In genomic region chr6:97209201-97209600, GRCm38 (mm10) we compare ENCODE assay signal across 24 mouse cellular contexts. TPM values are rescaled to one million over a fixed set of nuclear protein-coding genes. Genes with fewer than 3 reads are reported as not detected.
A peak's percentile ranks its signal among the peaks of the same experiment; 100 is the strongest.
DNase-seq lines count a peak whose midpoint lies in the region; ATAC-seq and TF ChIP-seq lines count a peak whose summit lies in the region.
"Had no signal": no experiment of that assay in that cellular context is flagged by ENCODE, and none has a peak within 500 bp of the region (broad histone marks: within the 10 kb centered on the region; RNA-seq: fewer than 3 reads in every experiment).

No protein-coding gene starts in this region.

- H3K27me3 ChIP-seq in intestine, postnatal 0 days (replicated peaks; ENCODE audit: control insufficient read depth, insufficient read depth, low read length) = no peaks in the 10 kb centered on the region
- no peaks in the 10 kb centered on the region for H3K27me3 ChIP-seq in intestine, embryonic 16.5 days (replicated peaks; ENCODE audit: control insufficient read depth, insufficient read depth, low read length)
- H3K27me3 ChIP-seq in MEL (ENCODE audit: control insufficient read depth in 1 of 2, insufficient read depth in 2 of 2, low read length in 2 of 2) (no peaks in the 10 kb centered on the region), myocyte (ENCODE audit: control insufficient read depth, insufficient read depth, insufficient read length) (no peaks in the 10 kb centered on the region)
- H3K27me3 ChIP-seq: embryonic facial prominence, embryonic 12.5 days; heart, embryonic 15.5 days; hindbrain, embryonic 13.5 days; intestine, embryonic 15.5 days; liver, embryonic 13.5 days had no signal

- no peak for ATAC-seq in intestine, postnatal 0 days
- no peak for ATAC-seq in intestine, embryonic 16.5 days
- ATAC-seq: activated CD4-positive, CD25-positive, alpha-beta regulatory T cell, adult 4 months; intestine, embryonic 15.5 days had no signal

- H3K9me3 ChIP-seq in intestine, postnatal 0 days (ENCODE audit: control insufficient read depth) = no peaks in the 10 kb centered on the region
- H3K9me3 ChIP-seq in intestine, embryonic 16.5 days (ENCODE audit: control insufficient read depth, low read length) = no peaks in the 10 kb centered on the region
- no peaks in the 10 kb centered on the region for H3K9me3 ChIP-seq in MEL (replicated peaks; ENCODE audit: insufficient read depth, low read length)
- H3K9me3 ChIP-seq: embryonic facial prominence, embryonic 12.5 days; forebrain, embryonic 10.5 days; G1E; heart, embryonic 15.5 days; hindbrain, embryonic 13.5 days; intestine, embryonic 15.5 days; liver, embryonic 13.5 days; midbrain, embryonic 12.5 days had no signal

- H3K79me2 ChIP-seq in MEL (ENCODE audit: control insufficient read depth, insufficient read depth, low read length, poor library complexity) = peaks cover 33% of the 10 kb centered on the region
- peaks cover 44% of the 10 kb centered on the region for H3K79me2 ChIP-seq in myocyte (ENCODE audit: control insufficient read depth, insufficient read depth)

- no peak for TF ChIP-seq EP300 in MEL (IDR thresholded peaks at IDR 0.05; ENCODE audit: low read depth in 1 of 2, low read length in 2 of 2)

- TF ChIP-seq POLR2A in MEL (IDR thresholded peaks at IDR 0.05; ENCODE audit: control insufficient read depth in 1 of 2, insufficient read depth in 1 of 2, low read depth in 1 of 2, low read length in 2 of 2, poor library complexity in 1 of 2) = no peak
- no peak for TF ChIP-seq POLR2A in myocyte (IDR thresholded peaks at IDR 0.05; ENCODE audit: insufficient read length, low read depth)

- WGBS in intestine, postnatal 0 days = 50% methylated on average over 3 of the region's 3 CpGs
- 50% methylated on average over 3 of the region's 3 CpGs for WGBS in intestine, embryonic 16.5 days

- 0 out of 2 replicates have a peak, but pooled peaks cover 3% of the 10 kb centered on the region for H3K4me1 ChIP-seq in intestine, postnatal 0 days (replicated peaks; ENCODE audit: control insufficient read depth, insufficient read depth, low read length)
- peaks cover 7% of the 10 kb centered on the region; the same call in 1 of the 2 replicates for H3K4me1 ChIP-seq in intestine, embryonic 16.5 days (ENCODE audit: control insufficient read depth, insufficient read depth, low read length)
- H3K4me1 ChIP-seq in MEL (ENCODE audit: control insufficient read depth in 1 of 2, insufficient read depth in 2 of 2, low read length in 2 of 2) = peaks cover 22 to 25% of the 10 kb centered on the region in 2 experiments

- TF ChIP-seq CTCF in intestine, postnatal 0 days (IDR thresholded peaks at IDR 0.05; ENCODE audit: low read depth) = 0 out of 2 replicates have a peak, but pooled peaks have one; percentile 21
- TF ChIP-seq CTCF in MEL (IDR thresholded peaks at IDR 0.05 in 2 of 3, conservative IDR thresholded peaks at IDR 0.05 in 1 of 3; ENCODE audit: control insufficient read depth in 1 of 3, insufficient read depth in 1 of 3, low read depth in 2 of 3, low read length in 3 of 3, poor library complexity in 1 of 3, severe bottlenecking in 1 of 3) = peak in 2 of 3 experiments; percentile 35 to 43; a peak in 3 of 6 replicates

- no peak overlapping the region for H3K9ac ChIP-seq in intestine, postnatal 0 days (ENCODE audit: low read depth, low read length)
- no peak overlapping the region for H3K9ac ChIP-seq in intestine, embryonic 16.5 days (ENCODE audit: low read depth, low read length)
- peak overlapping the region; percentile 66 for H3K9ac ChIP-seq in MEL (ENCODE audit: control insufficient read depth, low read depth, low read length, poor library complexity, severe bottlenecking)
- H3K9ac ChIP-seq: embryonic facial prominence, embryonic 12.5 days; heart, embryonic 15.5 days; hindbrain, embryonic 13.5 days; intestine, embryonic 15.5 days; liver, embryonic 13.5 days; midbrain, embryonic 12.5 days had no signal

- TF ChIP-seq RAD21 in MEL (IDR thresholded peaks at IDR 0.05; ENCODE audit: low read depth, low read length) = peak; percentile 48

- no peak overlapping the region for H3K4me2 ChIP-seq in intestine, postnatal 0 days (replicated peaks; ENCODE audit: low read depth)
- H3K4me2 ChIP-seq in intestine, embryonic 16.5 days (ENCODE audit: low read depth, low read length) = no peak overlapping the region
- H3K4me2 ChIP-seq in myocyte (ENCODE audit: low read depth) = peak overlapping the region; percentile 76
- H3K4me2 ChIP-seq: embryonic facial prominence, embryonic 12.5 days; heart, embryonic 15.5 days; hindbrain, embryonic 13.5 days; intestine, embryonic 15.5 days; midbrain, embryonic 12.5 days had no signal

- DNase-seq in 416B (ENCODE audit: low read depth) (peak; percentile 86), MEL (ENCODE audit: low read depth, low spot score) (peak; percentile 70)
- no peak for DNase-seq in left cerebral cortex, adult 9 months (ENCODE audit: low spot score in 2 of 2)
- DNase-seq in adrenal gland, postnatal 10 days = no peak
- DNase-seq: cerebellum, postnatal 36 days; gastrocnemius, postnatal 36 days; kidney, postnatal 36 days; left cerebral cortex, postnatal 4 days; liver, embryonic 13.5 days; thymus, postnatal 36 days had no signal

- H3K4me3 ChIP-seq in intestine, postnatal 0 days (ENCODE audit: low read depth, low read length) = no peak overlapping the region
- no peak overlapping the region for H3K4me3 ChIP-seq in intestine, embryonic 16.5 days (ENCODE audit: low read length)
- no peak overlapping the region for H3K4me3 ChIP-seq in MEL (ENCODE audit: control insufficient read depth in 1 of 2, insufficient read depth in 1 of 2, low read depth in 2 of 2, low read length in 2 of 2)
- H3K4me3 ChIP-seq in myocyte = no peak overlapping the region
- H3K4me3 ChIP-seq: embryonic facial prominence, embryonic 12.5 days; forebrain, embryonic 10.5 days; heart, embryonic 15.5 days; hindbrain, embryonic 13.5 days; intestine, embryonic 15.5 days; liver, embryonic 13.5 days; midbrain, embryonic 12.5 days had no signal

- H3K27ac ChIP-seq in intestine, postnatal 0 days (ENCODE audit: low read depth, low read length) = no peak overlapping the region
- no peak overlapping the region for H3K27ac ChIP-seq in intestine, embryonic 16.5 days (ENCODE audit: low read length)
- peak overlapping the region; percentile 85 for H3K27ac ChIP-seq in MEL (ENCODE audit: control insufficient read depth, low read depth, low read length)
- H3K27ac ChIP-seq: forebrain, embryonic 10.5 days; hindbrain, embryonic 13.5 days; intestine, embryonic 15.5 days; macrophage; midbrain, embryonic 12.5 days had no signal

- no peaks in the 10 kb centered on the region for H3K36me3 ChIP-seq in intestine, postnatal 0 days (ENCODE audit: control insufficient read depth, insufficient read depth)
- no peaks in the 10 kb centered on the region for H3K36me3 ChIP-seq in intestine, embryonic 16.5 days (ENCODE audit: control insufficient read depth, insufficient read depth, low read length)
- peaks cover 0 to 40% of the 10 kb centered on the region in 2 experiments; a peak in 2 of 4 replicates for H3K36me3 ChIP-seq in MEL (ENCODE audit: control insufficient read depth in 1 of 2, insufficient read depth in 2 of 2, low read length in 2 of 2)
- peaks cover 5% of the 10 kb centered on the region for H3K36me3 ChIP-seq in myocyte (ENCODE audit: control insufficient read depth, insufficient read depth)
- H3K36me3 ChIP-seq: embryonic facial prominence, embryonic 12.5 days; forebrain, embryonic 10.5 days; heart, embryonic 15.5 days; hindbrain, embryonic 13.5 days; intestine, embryonic 15.5 days; liver, embryonic 13.5 days; midbrain, embryonic 12.5 days had no signal

- H3ac ChIP-seq in myocyte (ENCODE audit: control insufficient read depth, insufficient read length) = no peak overlapping the region

TF ChIP-seq in MEL, 35 proteins besides CTCF, POLR2A, EP300 and RAD21 (continues in another document):
- TF ChIP-seq SIN3A (IDR thresholded peaks at IDR 0.05; ENCODE audit: low read length) = peak; percentile 65; the same call in 1 of the 2 replicates

TF ChIP-seq in myocyte, 11 proteins besides CTCF, POLR2A, EP300 and RAD21:
- TF ChIP-seq USF1 (IDR thresholded peaks at IDR 0.05; ENCODE audit: low read depth) (peak; percentile 58), REST (IDR thresholded peaks at IDR 0.05; ENCODE audit: insufficient read depth, insufficient read length) (no peak)

RNA-seq across cellular contexts. Expression of gene Arl6ip5, which starts 1.3 kb away (rescaled TPM):
- polyA plus RNA-seq in intestine, postnatal 0 days (2015; fragmentation: Nextera tagmentation; extraction: Ambion mirVana) = 71.4 and 73.4 TPM in 2 replicates
- polyA plus RNA-seq in intestine, embryonic 16.5 days (2015; fragmentation: Nextera tagmentation; extraction: Ambion mirVana) = 76.4 TPM in 2 replicates
- 38.2 and 39.4 TPM in 2 replicates for total RNA-seq in MEL (2012; rRNA removed)
- polyA plus RNA-seq in MEL (2012; ENCODE audit: insufficient read depth in 1 of 2, insufficient read length in 2 of 2, low read depth in 1 of 2, low replicate concordance in 2 of 2, missing spikeins in 1 of 2) = 100 to 1,000 TPM in 1 of 2 experiments, not detected in 1; 113 TPM
- 750 TPM for polyA plus RNA-seq in myocyte (2012; fragmentation: generic; extraction: Trizol)
- total RNA-seq in adrenal gland, postnatal 10 days (2021) = 10 to 100 TPM; 79.0 to 91.6 TPM

RNA-seq across cellular contexts. Expression of gene Uba3, which starts 3.8 kb away (rescaled TPM):
- polyA plus RNA-seq in intestine, postnatal 0 days (2015; fragmentation: Nextera tagmentation; extraction: Ambion mirVana) = 28.4 and 28.5 TPM in 2 replicates
- 50.0 and 53.7 TPM in 2 replicates for polyA plus RNA-seq in intestine, embryonic 16.5 days (2015; fragmentation: Nextera tagmentation; extraction: Ambion mirVana)
- 37.1 and 43.8 TPM in 2 replicates for total RNA-seq in MEL (2012; rRNA removed)
- polyA plus RNA-seq in MEL (2012; ENCODE audit: insufficient read depth in 1 of 2, insufficient read length in 2 of 2, low read depth in 1 of 2, low replicate concordance in 2 of 2, missing spikeins in 1 of 2) (10 to 100 TPM in 1 of 2 experiments, not detected in 1; 38.1 TPM), myocyte (2012; fragmentation: generic; extraction: Trizol) (43.7 TPM)
- total RNA-seq in adrenal gland, postnatal 10 days (2021) = 10 to 100 TPM; 59.4 to 66.5 TPM

RNA-seq across cellular contexts. Expression of gene Tmf1, which starts 30.3 kb away (rescaled TPM):
- 42.1 and 46.0 TPM in 2 replicates for polyA plus RNA-seq in intestine, postnatal 0 days (2015; fragmentation: Nextera tagmentation; extraction: Ambion mirVana)
- 23.3 and 26.0 TPM in 2 replicates for polyA plus RNA-seq in intestine, embryonic 16.5 days (2015; fragmentation: Nextera tagmentation; extraction: Ambion mirVana)
- 19.2 and 21.9 TPM in 2 replicates for total RNA-seq in MEL (2012; rRNA removed)
- polyA plus RNA-seq in MEL (2012; ENCODE audit: insufficient read depth in 1 of 2, insufficient read length in 2 of 2, low read depth in 1 of 2, low replicate concordance in 2 of 2, missing spikeins in 1 of 2) = 10 to 100 TPM in 1 of 2 experiments, not detected in 1; 13.5 TPM
- 11.7 TPM for polyA plus RNA-seq in myocyte (2012; fragmentation: generic; extraction: Trizol)
- total RNA-seq in adrenal gland, postnatal 10 days (2021) = 10 to 100 TPM; 37.0 to 43.5 TPM

RNA-seq across cellular contexts. Expression of gene Lmod3, which starts 43.4 kb away (rescaled TPM):
- polyA plus RNA-seq in intestine, postnatal 0 days (2015; fragmentation: Nextera tagmentation; extraction: Ambion mirVana) = 0.08 and 0.13 TPM in 2 replicates
- polyA plus RNA-seq in intestine, embryonic 16.5 days (2015; fragmentation: Nextera tagmentation; extraction: Ambion mirVana) = 0.06 and 0.12 TPM in 2 replicates
- total RNA-seq in MEL (2012; rRNA removed) = not detected in 2 replicates
- not detected for polyA plus RNA-seq in MEL (2012; ENCODE audit: insufficient read depth in 1 of 2, insufficient read length in 2 of 2, low read depth in 1 of 2, low replicate concordance in 2 of 2, missing spikeins in 1 of 2)
- 55.6 TPM for polyA plus RNA-seq in myocyte (2012; fragmentation: generic; extraction: Trizol)
- total RNA-seq in adrenal gland, postnatal 10 days (2021) = 10 to 100 TPM in 1 of 2 experiments, 1 to 10 TPM in 1; 3.1 to 17.1 TPM
- polyA plus RNA-seq: activated CD4-positive, CD25-positive, alpha-beta regulatory T cell, adult 4 months; forebrain, embryonic 10.5 days; frontal cortex, adult 2 months; G1E; macrophage; midbrain, embryonic 12.5 days; spleen, adult 2 months had no signal

Comparison
In these comparisons a context has a peak if more than half of its experiments do, and no peak if none do; other contexts are left out.
1. DNase-seq: peak in 416B (single experiment) and MEL (single experiment); none in left cerebral cortex, adult 9 months (0 of 2) and adrenal gland, postnatal 10 days (single experiment).